Mouse (Mus musculus) lung, postnatal 25 days (tissue): ENCODE measurements around the gene Zcchc4.

ENCODE experiments used
- DNase-seq: peaks from one replicate; pipeline ENCODE4 v3.0.0; 2022; ENCODE audit warnings: low spot score

The Zcchc4 gene

GRCm38 (mm10) chr5:52871986-52872385 lies 96.8 kb downstream of the Zcchc4 start:
- no peak for DNase-seq
